Mouse (Mus musculus) forebrain, embryonic 15.5 days (tissue): ENCODE measurements around the gene Dock2. TPM values are rescaled to one million over a fixed set of nuclear protein-coding genes. Genes with fewer than 3 reads are reported as not detected.
A peak's percentile ranks its signal among the peaks of the same experiment; 100 is the strongest.

Experiments
- ATAC-seq: fragments of 200-750 bp; cut with Nextera tagmentation; replicated peaks from 2 replicates; pipeline ENCODE4 v1.8.0; 2017; ENCODE audit warnings: mild to moderate bottlenecking, moderate TSS enrichment, moderate library complexity
- H3K27ac ChIP-seq: fragments of 300-500 bp; sonication (generic); replicated peaks from 2 replicates; pipeline ENCODE4 v1.5.1; 2015; ENCODE audit warnings: mild to moderate bottlenecking, inconsistent platforms
- H3K27me3 ChIP-seq: fragments of 300-500 bp; sonication (generic); 2 replicates; pipeline ENCODE4 v1.6.1; 2015; ENCODE audit warnings: inconsistent platforms
- H3K36me3 ChIP-seq: fragments of 300-500 bp; sonication (generic); 2 replicates; pipeline ENCODE4 v1.6.1; 2015; ENCODE audit warnings: mild to moderate bottlenecking, inconsistent platforms
- H3K4me1 ChIP-seq: fragments of 300-500 bp; sonication (generic); 2 replicates; pipeline ENCODE4 v1.6.1; 2015; ENCODE audit warnings: inconsistent platforms
- H3K4me2 ChIP-seq: fragments of 300-500 bp; sonication (generic); replicated peaks from 2 replicates; pipeline ENCODE4 v1.6.1; 2015; ENCODE audit warnings: mild to moderate bottlenecking, inconsistent platforms
- H3K4me3 ChIP-seq: fragments of 300-500 bp; sonication (generic); 2 replicates; pipeline ENCODE4 v1.5.1; 2015; ENCODE audit warnings: mild to moderate bottlenecking, inconsistent platforms
- H3K9ac ChIP-seq: fragments of 300-500 bp; sonication (generic); replicated peaks from 2 replicates; pipeline ENCODE4 v1.6.1; 2015; ENCODE audit warnings: mild to moderate bottlenecking, inconsistent platforms
- H3K9me3 ChIP-seq: fragments of 300-500 bp; sonication (generic); 2 replicates; pipeline ENCODE4 v1.6.1; 2016; ENCODE audit warnings: inconsistent platforms
- WGBS: fragments of 180-500 bp; shearing (Covaris S2); methylation state at CpG from one replicate; pipeline ENCODE4 v1.1.7; 2015; ENCODE audit warnings: mixed read lengths; 5-methylcytosine and 5-hydroxymethylcytosine counted together
- polyA plus RNA-seq: library from polyadenylated mRNA; unstranded; fragments of >200 nt; fragmentation: Nextera tagmentation; extraction: Ambion mirVana; gene quantifications from 2 replicates; pipeline ENCODE4 v1.2.1, GENCODE M21; 2015

Dock2 gene
- polyA plus RNA-seq, 1 experiment from 2014 or later: 0.51 TPM

GRCm38 (mm10) chr11:34323664-34324063 is 460.0 kb downstream of the Dock2 start:
- Histone ChIP-seq H3K27me3 (no peaks in the 10 kb centered on the region), H3K9me3 (no peaks in the 10 kb centered on the region), H3K27ac (no peak overlapping the region), H3K4me2 (no peak overlapping the region), H3K4me1 (no peaks in the 10 kb centered on the region), H3K9ac (no peak overlapping the region), H3K4me3 (no peak overlapping the region), H3K36me3 (no peaks in the 10 kb centered on the region)
- no peak for ATAC-seq
- 77% methylated on average over 8 of the region's 8 CpGs for WGBS

DNA sequence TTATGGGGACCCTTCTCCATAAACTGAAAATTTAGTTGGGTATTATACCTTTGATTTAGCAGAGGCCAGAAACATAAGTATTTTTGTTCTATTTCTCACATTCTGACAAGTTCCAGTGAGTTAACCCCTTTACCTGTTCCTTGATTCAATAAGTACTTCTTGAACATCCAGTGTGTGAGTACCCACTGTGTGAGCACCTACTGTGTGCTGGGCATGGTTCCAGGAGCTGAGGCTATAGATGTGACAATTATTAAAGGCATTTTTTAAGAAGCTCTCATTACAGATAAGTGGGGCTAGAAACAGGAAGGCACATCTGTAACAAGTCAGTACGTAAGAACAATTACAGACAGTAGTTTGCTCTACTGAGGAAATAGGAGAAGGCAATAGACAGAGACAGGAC is 464.4 kb downstream of the Dock2 start:
- Histone ChIP-seq H3K4me2 (no peak overlapping the region), H3K36me3 (no peaks in the 10 kb centered on the region), H3K4me1 (peaks cover 23% of the 10 kb centered on the region), H3K27ac (no peak overlapping the region), H3K9me3 (no peaks in the 10 kb centered on the region), H3K9ac (no peak overlapping the region), H3K27me3 (no peaks in the 10 kb centered on the region), H3K4me3 (no peak overlapping the region)
- no peak for ATAC-seq
- WGBS: 80% methylated on average over 1 of the region's 1 CpGs

DNA sequence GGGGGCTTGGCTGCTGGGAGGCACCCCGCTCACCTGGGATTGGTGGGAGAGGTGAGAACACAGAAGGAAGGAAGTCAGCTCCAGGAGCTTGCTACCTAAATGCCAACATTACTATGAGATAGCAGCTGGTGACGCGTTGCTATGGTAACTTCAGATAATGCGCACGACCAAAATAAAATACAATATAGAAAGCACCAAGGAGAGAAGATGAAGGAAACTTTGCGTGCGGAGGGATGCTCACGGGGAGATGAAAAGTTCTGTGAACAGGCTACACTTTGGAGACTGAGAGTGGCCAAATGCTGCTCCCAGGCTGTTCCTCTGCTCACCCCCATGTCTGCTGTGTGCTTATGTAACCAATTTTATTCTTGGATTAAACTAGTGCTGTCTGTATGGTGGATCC is 466.7 kb downstream of the Dock2 start:
- Histone ChIP-seq H3K4me3 (no peak overlapping the region), H3K4me1 (peaks cover 23% of the 10 kb centered on the region), H3K27me3 (no peaks in the 10 kb centered on the region), H3K9ac (no peak overlapping the region), H3K4me2 (peak overlapping the region; percentile 22), H3K27ac (no peak overlapping the region), H3K36me3 (no peaks in the 10 kb centered on the region), H3K9me3 (no peaks in the 10 kb centered on the region)
- ATAC-seq: 0 out of 2 replicates have a peak, but pooled peaks have one; percentile 9
- WGBS: 67% methylated on average over 8 of the region's 8 CpGs

DNA sequence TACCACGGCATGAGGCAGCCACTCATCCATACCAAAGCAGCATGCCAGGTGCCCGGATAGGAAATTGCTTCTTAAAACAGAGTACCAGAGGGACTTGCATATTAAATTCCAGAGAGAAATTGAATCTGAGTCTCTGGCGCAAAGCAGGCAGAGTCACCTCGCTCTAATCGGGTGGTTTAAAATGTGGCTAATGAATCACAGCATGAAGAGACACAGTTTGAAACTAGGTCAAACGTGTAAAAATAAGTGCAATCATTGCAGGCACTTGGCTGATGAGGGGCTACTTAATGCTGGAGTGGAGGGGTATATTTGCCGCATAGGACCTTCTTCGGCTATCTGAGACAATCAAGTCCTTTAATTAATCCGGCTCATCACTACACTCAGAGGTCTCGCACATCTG is 467.5 kb downstream of the Dock2 start:
- Histone ChIP-seq H3K4me1 (peaks cover 23% of the 10 kb centered on the region), H3K27ac (no peak overlapping the region), H3K36me3 (no peaks in the 10 kb centered on the region), H3K4me3 (peak overlapping the region; percentile 43), H3K9ac (no peak overlapping the region), H3K27me3 (no peaks in the 10 kb centered on the region), H3K4me2 (peak overlapping the region; percentile 60), H3K9me3 (no peaks in the 10 kb centered on the region)
- ATAC-seq: no peak
- 36% methylated on average over 10 of the region's 10 CpGs for WGBS

- Histone ChIP-seq H3K27ac (no peak overlapping the region), H3K4me3 (peak overlapping the region; percentile 43), H3K4me1 (peaks cover 23% of the 10 kb centered on the region), H3K9me3 (no peaks in the 10 kb centered on the region), H3K27me3 (no peaks in the 10 kb centered on the region), H3K4me2 (peak overlapping the region; percentile 60), H3K36me3 (no peaks in the 10 kb centered on the region), H3K9ac (peak overlapping the region; percentile 46; the same call in 1 of the 2 replicates)
- WGBS: 2% methylated on average over 5 of the region's 5 CpGs
- ATAC-seq: no peak
These were observed 468.3 kb downstream of the Dock2 start for GRCm38 (mm10) chr11:34315383-34315782.

DNA sequence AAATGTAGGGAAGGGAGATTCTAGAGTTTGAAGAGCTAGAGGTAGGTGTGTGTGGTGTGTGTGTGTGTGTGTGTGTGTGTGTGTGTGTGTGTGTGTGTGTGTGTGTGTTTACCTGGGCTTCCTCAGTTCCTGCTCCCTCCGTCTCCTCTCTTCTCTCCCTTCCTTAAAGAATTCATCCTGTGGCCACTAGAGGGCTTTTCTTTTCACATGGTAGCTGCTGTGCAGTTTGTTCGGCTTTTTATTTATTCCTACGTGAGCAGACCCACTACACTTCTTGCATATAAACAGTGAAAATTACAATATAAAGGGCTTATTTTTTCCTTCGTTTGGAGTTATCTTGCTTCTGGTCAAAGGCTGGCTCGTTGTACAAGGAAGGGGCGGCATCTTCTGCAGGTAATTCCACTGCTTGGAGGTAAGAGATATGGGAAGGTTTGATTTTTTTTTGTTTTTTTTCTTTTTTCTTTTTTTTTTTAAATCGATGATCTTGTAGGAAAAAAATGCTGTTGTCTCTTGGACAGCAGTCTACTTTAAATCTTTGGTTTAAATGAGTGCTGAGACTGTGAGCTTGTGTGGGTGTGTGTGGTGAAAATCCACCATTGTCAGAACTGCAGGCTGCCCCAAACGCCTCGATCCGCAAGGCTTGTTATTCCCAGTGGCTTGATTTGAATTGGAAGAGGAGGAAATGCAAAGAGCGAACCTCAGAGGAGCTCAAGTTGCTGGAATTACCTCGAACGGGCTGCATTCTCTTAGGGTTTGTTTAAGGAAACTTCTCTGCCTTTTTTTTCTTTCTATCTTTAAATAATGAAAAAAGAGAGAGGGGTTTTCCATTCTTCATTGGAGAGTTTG is 468.9 kb downstream of the Dock2 start, which contains the start of gene Fam196b:
Fam196b (plus strand) TSS at position 289 of the 846 bp plus-strand sequence.
- H3K27ac ChIP-seq: no peak within 1 kb of the TSS
- peak within 1 kb of the TSS; percentile 46 for H3K9ac ChIP-seq
- peak within 1 kb of the TSS; percentile 43 for H3K4me3 ChIP-seq
- no peaks in the 10 kb centered on the region for H3K27me3 ChIP-seq
- peaks cover 23% of the 10 kb centered on the region for H3K4me1 ChIP-seq
- peak within 1 kb of the TSS; percentile 60 for H3K4me2 ChIP-seq
- peak; percentile 85 for ATAC-seq
- 2% methylated on average over 13 of the region's 13 CpGs for WGBS
- no peaks in the 10 kb centered on the region for H3K9me3 ChIP-seq
- no peaks in the 10 kb centered on the region for H3K36me3 ChIP-seq

GRCm38 (mm10) chr11:34312208-34312607 is 471.5 kb downstream of the Dock2 start:
- Histone ChIP-seq H3K4me2 (no peak overlapping the region), H3K4me1 (peaks cover 21% of the 10 kb centered on the region), H3K9me3 (no peaks in the 10 kb centered on the region), H3K36me3 (no peaks in the 10 kb centered on the region), H3K27ac (no peak overlapping the region), H3K9ac (no peak overlapping the region), H3K27me3 (no peaks in the 10 kb centered on the region), H3K4me3 (no peak overlapping the region)
- ATAC-seq: no peak
- WGBS: 88% methylated on average over 7 of the region's 7 CpGs

DNA sequence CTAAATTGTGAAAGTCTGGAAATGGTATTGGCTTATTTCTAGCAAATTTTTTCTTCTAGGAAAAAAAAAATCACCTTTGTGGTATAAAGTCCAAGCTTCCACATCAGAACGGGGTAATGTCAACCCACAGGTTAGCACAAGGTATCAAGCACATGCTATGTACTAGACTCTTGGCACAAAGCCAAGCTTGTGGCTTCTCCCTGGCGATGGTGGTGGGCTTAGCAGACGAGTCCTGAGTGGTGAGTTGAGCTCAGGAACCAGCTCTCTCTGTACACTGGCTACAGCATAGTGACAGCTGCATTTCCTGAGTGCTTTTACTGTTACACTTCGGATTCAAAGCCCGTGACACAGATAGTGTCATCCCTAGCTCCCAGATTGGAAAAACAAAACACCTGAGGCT is 472.0 kb downstream of the Dock2 start:
- Histone ChIP-seq H3K4me1 (peaks cover 16% of the 10 kb centered on the region), H3K4me3 (no peak overlapping the region), H3K27me3 (no peaks in the 10 kb centered on the region), H3K27ac (no peak overlapping the region), H3K36me3 (no peaks in the 10 kb centered on the region), H3K9me3 (no peaks in the 10 kb centered on the region), H3K4me2 (no peak overlapping the region), H3K9ac (no peak overlapping the region)
- no peak for ATAC-seq
- WGBS: 66% methylated on average over 5 of the region's 5 CpGs

GRCm38 (mm10) chr11:34309360-34309759 is 474.3 kb downstream of the Dock2 start:
- H3K4me2 ChIP-seq: no peak overlapping the region
- no peaks in the 10 kb centered on the region for H3K4me1 ChIP-seq
- no peaks in the 10 kb centered on the region for H3K36me3 ChIP-seq
- H3K27ac ChIP-seq: no peak overlapping the region
- no peak for ATAC-seq
- no peaks in the 10 kb centered on the region for H3K9me3 ChIP-seq
- no peak overlapping the region for H3K9ac ChIP-seq
- no peak overlapping the region for H3K4me3 ChIP-seq
- WGBS: 72% methylated on average over 2 of the region's 2 CpGs
- no peaks in the 10 kb centered on the region for H3K27me3 ChIP-seq

- H3K27me3 ChIP-seq: no peaks in the 10 kb centered on the region
These were observed 475.0 kb downstream of the Dock2 start for GRCm38 (mm10) chr11:34308731-34309130.

DNA sequence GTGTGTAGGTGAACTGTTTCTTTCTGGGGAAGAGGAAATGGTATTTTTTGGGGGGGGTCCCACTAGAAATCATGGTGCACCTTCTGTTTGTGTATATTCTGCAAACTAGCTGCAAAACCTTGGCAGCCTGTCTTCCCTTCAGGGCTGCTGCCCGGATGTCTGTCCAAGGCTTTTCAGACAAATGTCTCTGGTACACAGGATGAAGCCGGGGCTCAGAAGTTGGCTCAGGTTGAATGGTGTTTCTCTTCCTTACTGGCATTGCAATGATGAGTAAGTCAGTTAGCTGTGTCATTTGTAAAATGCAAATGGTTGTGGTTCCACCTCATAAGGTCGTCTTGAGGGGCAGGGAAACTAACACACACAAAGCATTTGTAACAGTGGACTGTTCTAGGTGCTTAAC is 477.5 kb downstream of the Dock2 start:
- WGBS: 76% methylated on average over 3 of the region's 3 CpGs
- Histone ChIP-seq H3K36me3 (no peaks in the 10 kb centered on the region), H3K4me2 (no peak overlapping the region), H3K9ac (no peak overlapping the region), H3K27me3 (no peaks in the 10 kb centered on the region), H3K9me3 (no peaks in the 10 kb centered on the region), H3K4me3 (no peak overlapping the region), H3K27ac (no peak overlapping the region), H3K4me1 (no peaks in the 10 kb centered on the region)
- no peak for ATAC-seq

More at GRCm38 (mm10) chr11:34308731-34309130, 475.0 kb downstream of the Dock2 start:
- Histone ChIP-seq H3K4me3 (no peak overlapping the region), H3K36me3 (no peaks in the 10 kb centered on the region), H3K9ac (no peak overlapping the region), H3K27ac (no peak overlapping the region), H3K4me1 (no peaks in the 10 kb centered on the region), H3K9me3 (no peaks in the 10 kb centered on the region), H3K4me2 (no peak overlapping the region)
- no peak for ATAC-seq
- 94% methylated on average over 3 of the region's 3 CpGs for WGBS

DNA sequence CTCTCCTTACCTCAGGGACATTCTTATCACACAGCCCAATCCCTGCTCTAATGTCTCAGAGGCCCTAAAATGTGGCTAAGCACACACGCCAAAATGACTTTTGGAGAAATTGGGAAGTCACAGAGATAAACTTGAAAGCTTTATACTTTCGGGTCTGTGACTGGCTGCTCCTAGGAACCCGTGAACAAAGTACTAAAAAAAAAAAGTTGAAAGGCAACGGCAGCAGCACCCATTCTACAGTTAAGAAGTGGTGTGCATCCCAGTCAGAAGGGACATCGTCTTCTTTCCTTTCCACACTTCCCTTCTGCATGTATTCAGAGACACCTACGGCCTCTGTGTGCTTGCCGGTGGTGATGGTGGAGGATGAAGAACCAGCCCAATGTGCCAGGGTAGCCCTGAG is 483.6 kb downstream of the Dock2 start:
- no peak for ATAC-seq
- peaks cover 7% of the 10 kb centered on the region for H3K4me1 ChIP-seq
- no peak overlapping the region for H3K4me2 ChIP-seq
- no peak overlapping the region for H3K4me3 ChIP-seq
- WGBS: 94% methylated on average over 7 of the region's 7 CpGs
- H3K27ac ChIP-seq: no peak overlapping the region
- no peak overlapping the region for H3K9ac ChIP-seq
- no peaks in the 10 kb centered on the region for H3K9me3 ChIP-seq
- H3K36me3 ChIP-seq: no peaks in the 10 kb centered on the region
- no peaks in the 10 kb centered on the region for H3K27me3 ChIP-seq

DNA sequence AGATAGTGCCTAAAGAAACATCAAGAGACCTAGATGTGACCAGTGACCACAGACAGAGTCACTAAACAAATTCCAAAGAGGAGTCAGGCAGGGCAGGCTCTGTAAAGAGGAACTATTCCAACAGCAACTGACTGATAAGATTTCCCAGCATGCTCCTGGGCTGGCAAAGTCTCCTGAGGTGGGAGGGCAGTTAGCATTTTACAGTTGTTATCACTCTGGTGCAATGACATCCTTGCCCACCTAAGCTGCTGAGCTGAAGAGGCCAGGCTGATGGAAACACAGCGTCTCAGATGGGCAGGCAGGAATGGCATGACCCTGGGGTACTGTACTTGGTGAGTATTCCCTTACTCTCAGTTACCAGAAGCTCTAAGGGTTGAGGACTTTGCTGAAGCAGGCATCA is 484.1 kb downstream of the Dock2 start:
- Histone ChIP-seq H3K9me3 (no peaks in the 10 kb centered on the region), H3K27me3 (no peaks in the 10 kb centered on the region)
- WGBS: 94% methylated on average over 1 of the region's 1 CpGs

More for the DNA sequence above, 484.1 kb downstream of the Dock2 start:
- no peak overlapping the region for H3K9ac ChIP-seq
- peaks cover 7% of the 10 kb centered on the region for H3K4me1 ChIP-seq
- H3K4me2 ChIP-seq: no peak overlapping the region
- no peak for ATAC-seq
- H3K4me3 ChIP-seq: no peak overlapping the region
- H3K27ac ChIP-seq: no peak overlapping the region
- H3K36me3 ChIP-seq: no peaks in the 10 kb centered on the region
